Mouse (Mus musculus): ENCODE measurements around the gene Etv3.

- no peak for TF ChIP-seq GATA2 (IDR thresholded peaks at IDR 0.05; ENCODE audit: borderline replicate concordance, low read depth, low read length)
- TF ChIP-seq TAL1 (conservative IDR thresholded peaks at IDR 0.05; ENCODE audit: low read depth, low read length) = no peak
Observed at GRCm38 (mm10) chr3:87523701-87524100, 1.5 kb upstream of the Etv3 start.
